Mouse (Mus musculus): ENCODE results near the gene Macf1. TPM values are rescaled to one million over a fixed set of nuclear protein-coding genes. Genes with fewer than 3 reads are reported as not detected.

The Macf1 gene
- total RNA-seq, 2 experiments from 2014 or later: 182 to 188 TPM

GRCm38 (mm10) chr4:123422828-123423227, 261.3 kb downstream of the Macf1 start:
- ATAC-seq (replicated peaks; ENCODE audit: low FRiP score, poor library complexity, severe bottlenecking): peak; percentile 68

GRCm38 (mm10) chr4:123418032-123418431, 266.1 kb downstream of the Macf1 start:
- ATAC-seq (replicated peaks; ENCODE audit: low FRiP score, poor library complexity, severe bottlenecking): no peak

GRCm38 (mm10) chr4:123417478-123417877, 266.7 kb downstream of the Macf1 start:
- ATAC-seq (replicated peaks; ENCODE audit: low FRiP score, poor library complexity, severe bottlenecking): no peak

- ATAC-seq (replicated peaks; ENCODE audit: low FRiP score, poor library complexity, severe bottlenecking): no peak
Observed at GRCm38 (mm10) chr4:123416829-123417228, 267.3 kb downstream of the Macf1 start.

DNA sequence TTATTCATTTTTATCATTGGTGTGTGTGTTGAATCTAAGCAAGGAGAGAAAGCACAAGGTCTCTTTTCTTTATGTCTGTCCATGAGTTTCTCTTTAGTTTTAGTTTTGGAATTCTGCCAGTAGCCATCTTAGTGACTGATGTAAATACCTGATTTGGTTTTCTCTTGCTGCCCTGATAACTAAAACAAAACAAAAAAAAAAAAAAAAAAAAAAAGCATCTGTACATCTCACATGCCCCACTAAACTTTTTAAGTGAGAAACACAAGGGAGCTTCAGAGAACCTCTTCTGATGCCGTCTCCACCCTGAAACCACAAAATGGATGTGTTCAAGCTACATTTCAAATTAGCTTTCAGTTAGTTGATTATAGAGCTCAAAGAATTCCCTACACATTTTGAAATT, 268.6 kb downstream of the Macf1 start:
- ATAC-seq (replicated peaks; ENCODE audit: low FRiP score, poor library complexity, severe bottlenecking): no peak

- ATAC-seq (replicated peaks; ENCODE audit: low FRiP score, poor library complexity, severe bottlenecking): no peak
Observed at GRCm38 (mm10) chr4:123413876-123414275, 270.3 kb downstream of the Macf1 start.

DNA sequence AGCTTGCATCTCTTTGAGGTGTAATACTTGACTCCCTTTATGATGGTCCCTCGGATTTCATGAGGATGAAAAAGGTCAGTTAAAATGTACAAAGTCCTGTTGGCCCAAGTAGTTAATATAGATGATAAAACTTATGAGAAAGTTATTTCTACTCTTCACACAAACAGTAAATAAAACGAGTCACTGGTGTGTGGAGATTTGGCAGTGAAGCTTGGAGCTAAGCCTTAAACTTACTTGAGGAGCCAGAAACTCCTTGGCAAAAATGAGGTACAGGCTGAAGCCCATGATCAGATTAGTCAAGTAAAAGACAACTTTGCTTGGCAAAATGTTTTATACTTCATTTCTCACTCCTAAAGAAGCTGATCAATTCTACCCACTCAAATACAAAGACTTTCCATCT, 271.2 kb downstream of the Macf1 start:
- ATAC-seq (replicated peaks; ENCODE audit: low FRiP score, poor library complexity, severe bottlenecking): no peak

DNA sequence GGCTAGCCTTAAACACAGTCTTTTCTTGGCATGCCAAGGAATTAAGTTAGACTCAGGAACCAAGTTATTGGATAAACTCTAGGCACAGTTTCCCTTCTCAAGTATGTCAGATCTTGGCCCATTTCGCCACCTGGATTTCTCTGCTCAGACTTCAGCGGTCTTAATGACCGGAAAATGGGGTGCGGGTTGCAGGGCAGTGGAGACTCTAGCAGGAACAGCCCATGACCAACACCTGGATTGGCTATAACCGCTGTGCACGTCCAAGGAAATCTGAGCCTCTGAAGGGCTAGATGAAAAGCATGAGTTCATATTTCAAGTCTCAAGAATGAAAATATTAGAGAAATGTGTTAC, 271.7 kb downstream of the Macf1 start:
- no peak for ATAC-seq (replicated peaks; ENCODE audit: low FRiP score, poor library complexity, severe bottlenecking)

GRCm38 (mm10) chr4:123411732-123412527, 272.2 kb downstream of the Macf1 start:
- ATAC-seq (replicated peaks; ENCODE audit: low FRiP score, poor library complexity, severe bottlenecking): peak; percentile 36; the same call in 1 of the 2 replicates

DNA sequence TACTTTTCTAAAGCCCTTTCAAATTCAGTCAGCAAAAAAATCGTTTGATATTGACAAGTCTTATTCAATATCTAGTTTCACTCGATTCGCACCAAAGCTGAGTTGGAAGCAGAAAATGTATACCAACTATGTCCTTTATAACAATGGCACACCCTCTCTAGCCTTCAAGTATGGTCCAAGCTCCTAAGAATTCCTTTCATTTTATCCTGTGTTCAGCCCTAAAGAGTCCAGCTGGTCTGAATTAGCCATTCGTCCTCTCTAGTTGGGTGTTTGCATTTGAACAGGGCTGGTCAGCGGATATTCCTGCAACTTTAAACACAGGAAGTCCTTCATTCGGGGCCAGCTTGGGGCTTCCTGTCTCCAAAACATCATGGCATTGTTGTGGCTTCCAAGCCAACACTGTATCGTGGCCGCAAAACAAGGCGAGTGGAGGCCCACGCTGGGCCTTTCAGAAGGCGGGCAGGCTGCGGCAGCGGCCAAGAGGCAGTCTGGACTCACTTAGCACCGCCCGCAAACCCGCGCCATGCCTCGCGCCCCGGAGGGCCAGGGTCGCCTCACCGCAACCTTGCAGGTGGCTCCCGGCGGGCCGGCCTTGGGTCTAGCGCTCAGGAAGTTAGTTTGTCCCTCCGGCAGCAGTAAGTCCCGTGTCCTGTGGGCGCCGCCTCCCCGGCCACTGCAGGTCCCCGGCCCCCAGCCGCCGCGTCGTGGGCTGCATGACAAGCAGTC, 273.0 kb downstream of the Macf1 start:
- ATAC-seq (replicated peaks; ENCODE audit: low FRiP score, poor library complexity, severe bottlenecking): peak; percentile 43; the same call in 1 of the 2 replicates

DNA sequence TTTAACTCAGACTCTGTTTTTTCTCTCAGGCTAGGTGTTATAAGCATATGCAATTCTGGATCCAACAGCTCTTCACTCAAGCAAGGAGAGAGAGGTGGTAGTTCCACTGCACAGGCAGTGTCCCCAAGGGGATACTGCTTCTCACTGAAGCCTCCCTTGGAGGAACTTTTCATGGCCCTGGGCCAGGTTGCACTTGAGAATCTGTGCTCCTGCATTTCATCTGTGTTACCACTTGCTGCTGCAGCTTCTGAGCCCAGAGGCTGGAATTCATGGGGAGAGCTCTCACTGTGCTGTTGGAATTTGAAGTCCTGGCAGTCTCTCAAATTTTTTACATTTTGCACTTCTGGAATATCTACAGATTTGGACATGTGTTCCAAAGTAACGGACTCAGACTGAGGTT, 274.4 kb downstream of the Macf1 start:
- no peak for ATAC-seq (replicated peaks; ENCODE audit: low FRiP score, poor library complexity, severe bottlenecking)

- no peak for ATAC-seq (replicated peaks; ENCODE audit: low FRiP score, poor library complexity, severe bottlenecking)
Observed at GRCm38 (mm10) chr4:123409034-123409692, 275.0 kb downstream of the Macf1 start.

DNA sequence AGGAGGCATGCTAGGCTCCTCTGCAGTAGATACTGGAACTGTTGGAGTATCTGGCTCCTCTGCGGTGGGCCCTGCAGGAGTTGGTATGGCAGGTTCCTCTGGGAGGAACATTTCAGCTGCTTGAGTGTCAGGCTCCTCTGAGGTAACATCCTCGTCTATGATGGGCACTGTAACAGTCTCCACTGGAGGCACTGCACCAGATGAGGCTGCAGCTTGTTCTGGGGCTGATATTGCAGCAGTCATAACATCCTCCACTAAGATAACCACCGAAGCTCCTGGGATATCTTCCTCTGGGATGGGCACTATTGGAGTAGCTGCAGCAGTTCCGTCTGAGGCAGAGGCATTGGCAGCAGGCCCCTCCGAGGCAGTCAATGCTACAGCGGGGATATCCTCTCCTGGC, 276.4 kb downstream of the Macf1 start:
- ATAC-seq (replicated peaks; ENCODE audit: low FRiP score, poor library complexity, severe bottlenecking): no peak

DNA sequence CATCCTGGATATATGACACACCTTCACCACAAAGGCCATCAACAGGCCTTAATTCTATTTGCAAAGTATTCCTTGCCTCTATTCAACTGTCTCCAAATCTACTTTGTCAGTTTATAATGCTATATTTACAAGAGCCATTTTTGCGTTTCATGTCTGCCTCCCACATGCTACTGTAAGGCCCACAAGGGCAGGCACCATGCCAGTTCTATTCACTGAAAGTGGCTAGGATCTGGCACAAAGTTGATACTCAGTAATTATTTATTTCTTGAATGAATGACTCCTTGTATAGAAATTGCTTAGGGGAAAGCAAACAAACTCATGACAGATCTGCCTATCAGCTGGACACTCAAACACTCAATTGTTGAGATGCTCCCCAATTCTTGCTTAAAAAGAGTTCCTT, 280.1 kb downstream of the Macf1 start:
- no peak for ATAC-seq (replicated peaks; ENCODE audit: low FRiP score, poor library complexity, severe bottlenecking)

DNA sequence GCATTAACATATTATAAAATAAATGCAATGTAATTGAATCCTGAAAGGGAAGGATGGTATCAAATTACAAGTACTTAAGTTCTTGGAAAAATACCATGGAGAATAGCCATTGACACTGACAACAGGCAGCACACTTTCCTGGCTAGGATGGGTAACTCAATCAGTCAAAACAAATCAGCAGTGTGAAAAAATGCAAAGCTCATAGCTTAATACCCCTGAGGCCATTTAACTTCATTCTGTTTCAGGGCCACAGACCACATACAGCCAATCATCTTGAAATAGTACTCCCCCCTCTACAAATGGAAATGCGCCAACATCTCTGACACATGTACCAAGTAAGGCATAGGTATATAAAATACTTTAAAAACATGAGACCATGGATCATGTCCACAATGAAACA, 281.9 kb downstream of the Macf1 start:
- no peak for ATAC-seq (replicated peaks; ENCODE audit: low FRiP score, poor library complexity, severe bottlenecking)

DNA sequence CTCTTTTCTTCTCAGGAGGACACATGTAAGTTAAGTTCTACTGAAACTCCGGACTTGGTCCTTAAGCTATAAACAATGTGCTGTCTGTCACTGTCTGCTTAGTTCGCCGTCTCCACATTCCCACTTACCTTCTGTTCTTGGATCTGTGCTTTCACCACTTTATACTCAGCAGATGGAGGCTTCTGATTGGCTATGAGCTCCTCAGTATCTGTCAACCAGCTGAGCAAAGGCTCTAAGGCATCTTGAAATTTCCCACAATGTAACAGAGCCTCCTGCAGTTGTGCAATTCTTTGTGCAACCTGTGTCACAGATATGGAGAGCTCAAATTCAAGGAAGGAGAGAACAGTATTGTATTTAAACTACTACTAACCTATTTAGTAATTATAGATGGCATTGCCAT, 282.9 kb downstream of the Macf1 start:
- ATAC-seq (replicated peaks; ENCODE audit: low FRiP score, poor library complexity, severe bottlenecking): no peak

DNA sequence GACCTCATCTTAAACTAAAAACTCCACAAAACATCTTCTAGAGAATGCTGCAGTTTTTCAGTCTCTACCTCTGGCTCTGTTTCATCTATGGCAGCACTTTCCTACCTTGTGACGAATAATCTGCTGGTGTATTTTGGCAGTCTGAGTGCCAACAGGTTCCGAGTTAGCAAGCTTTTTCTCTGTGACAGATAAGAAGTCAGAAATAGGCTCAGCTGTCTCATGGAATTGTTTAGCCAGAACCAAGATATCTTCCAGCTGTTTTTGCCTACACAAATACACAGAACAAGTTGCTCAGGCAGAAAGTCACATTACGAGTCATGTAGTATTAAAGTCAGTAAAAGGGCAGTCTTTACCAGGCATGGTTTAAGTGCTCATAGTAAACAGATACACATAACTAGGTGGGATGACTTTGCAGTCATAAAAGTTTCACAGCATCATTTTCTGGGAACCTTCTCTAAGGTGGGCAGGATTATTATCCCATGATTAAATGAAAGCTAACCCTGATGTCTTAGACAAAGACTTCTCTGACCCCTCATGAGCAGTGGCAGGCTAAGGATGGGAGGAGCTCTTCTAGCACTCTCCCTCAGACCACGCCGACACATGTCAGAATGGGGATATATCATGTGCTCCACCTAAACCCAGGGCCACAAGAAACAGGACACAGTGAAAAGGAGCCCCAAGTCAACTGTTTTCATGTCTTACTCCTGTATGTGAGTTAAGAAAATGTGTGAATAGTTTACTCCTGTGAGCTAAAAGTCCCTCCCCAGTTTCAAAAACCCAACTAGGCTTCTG, 286.3 kb downstream of the Macf1 start:
- no peak for ATAC-seq (replicated peaks; ENCODE audit: low FRiP score, poor library complexity, severe bottlenecking)

GRCm38 (mm10) chr4:123397049-123397448, 287.1 kb downstream of the Macf1 start:
- no peak for ATAC-seq (replicated peaks; ENCODE audit: low FRiP score, poor library complexity, severe bottlenecking)

DNA sequence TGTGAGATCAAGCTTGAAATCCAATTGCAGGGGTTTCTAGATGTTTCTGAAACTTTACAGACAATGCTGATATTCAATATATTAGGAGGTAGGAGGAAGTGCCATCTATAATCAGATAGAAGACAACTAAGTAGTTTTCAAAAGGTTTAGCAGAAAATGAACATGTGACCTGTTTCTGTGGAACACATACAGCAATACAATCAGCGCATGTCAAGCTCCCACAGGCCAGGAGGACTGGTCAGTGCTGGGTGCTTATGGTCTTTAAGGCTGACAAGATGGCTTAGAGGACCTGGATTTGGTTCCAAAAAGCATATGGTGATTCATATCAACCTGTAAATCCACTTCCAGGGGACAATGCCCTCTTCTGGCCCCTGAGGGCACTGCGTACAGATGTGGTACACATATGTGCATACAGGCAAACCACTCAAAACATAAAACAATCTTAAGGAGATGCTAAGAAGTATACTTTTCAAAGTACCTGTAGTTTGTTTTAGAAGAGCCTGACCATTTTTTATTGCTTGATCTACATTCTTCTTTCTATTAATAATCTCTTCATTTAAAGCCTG, 288.6 kb downstream of the Macf1 start:
- ATAC-seq (replicated peaks; ENCODE audit: low FRiP score, poor library complexity, severe bottlenecking): 0 out of 2 replicates have a peak, but pooled peaks have one; percentile 30

GRCm38 (mm10) chr4:123394878-123395277, 289.3 kb downstream of the Macf1 start:
- no peak for ATAC-seq (replicated peaks; ENCODE audit: low FRiP score, poor library complexity, severe bottlenecking)
